Mouse (Mus musculus): ENCODE measurements around the gene Trim46.

GRCm38 (mm10) chr3:89215853-89216252 lies 30.3 kb downstream of the Trim46 start:
- no peak for TF ChIP-seq POLR2A (IDR thresholded peaks at IDR 0.05; ENCODE audit: insufficient read depth, low read depth, low read length)
- peak; percentile 42; the same call in 1 of the 2 replicates for TF ChIP-seq CTCF (IDR thresholded peaks at IDR 0.05; ENCODE audit: insufficient read depth, low read depth, low read length)

All from olfactory bulb, adult 2 months (tissue).